Mouse (Mus musculus): ENCODE measurements at regions not wholly inside any gene's neighbourhood (a gene's known extent, or its start where the extent isn't known, plus 50 kb on each side); places are given as distances from the start of the nearest gene placed in this dataset.

- H3K36me3 ChIP-seq (ENCODE audit: control insufficient read depth, insufficient read depth) = no peaks in the 10 kb centered on the region
- WGBS = 79% methylated on average over 4 of the region's 4 CpGs
- no peak overlapping the region for H3K27ac ChIP-seq (ENCODE audit: low read length)
- no peak overlapping the region for H3K9ac ChIP-seq (ENCODE audit: low read length)
- ATAC-seq (replicated peaks; ENCODE audit: extremely low read depth, insufficient read depth, low FRiP score) = no peak
- no peak overlapping the region for H3K4me3 ChIP-seq (ENCODE audit: low read length)
- no peaks in the 10 kb centered on the region for H3K27me3 ChIP-seq (ENCODE audit: control insufficient read depth, insufficient read depth, low read length)
- H3K9me3 ChIP-seq (replicated peaks; ENCODE audit: control insufficient read depth, low read length) = no peaks in the 10 kb centered on the region
- no peaks in the 10 kb centered on the region for H3K4me1 ChIP-seq (ENCODE audit: control insufficient read depth, insufficient read depth, low read length)
- no peak overlapping the region for H3K4me2 ChIP-seq (ENCODE audit: low read depth, low read length)
Measured at GRCm38 (mm10) chr17:82731561-82731960, 483.5 kb upstream of the Pkdcc start.

- H3K9me3 ChIP-seq (replicated peaks; ENCODE audit: control insufficient read depth, low read length) = no peaks in the 10 kb centered on the region
- no peak overlapping the region for H3K27ac ChIP-seq (ENCODE audit: low read length)
- no peaks in the 10 kb centered on the region for H3K36me3 ChIP-seq (ENCODE audit: control insufficient read depth, insufficient read depth)
- no peak for ATAC-seq (replicated peaks; ENCODE audit: extremely low read depth, insufficient read depth, low FRiP score)
- no peaks in the 10 kb centered on the region for H3K4me1 ChIP-seq (ENCODE audit: control insufficient read depth, insufficient read depth, low read length)
- H3K4me2 ChIP-seq (ENCODE audit: low read depth, low read length) = no peak overlapping the region
- WGBS = 95% methylated on average over 1 of the region's 1 CpGs
- H3K9ac ChIP-seq (ENCODE audit: low read length) = no peak overlapping the region
- H3K27me3 ChIP-seq (ENCODE audit: control insufficient read depth, insufficient read depth, low read length) = no peaks in the 10 kb centered on the region
- H3K4me3 ChIP-seq (ENCODE audit: low read length) = no peak overlapping the region
Measured at GRCm38 (mm10) chr17:82742445-82742844, 472.6 kb upstream of the Pkdcc start.

GRCm38 (mm10) chr17:82757400-82757799 lies 457.7 kb upstream of the Pkdcc start:
- no peaks in the 10 kb centered on the region for H3K36me3 ChIP-seq (ENCODE audit: control insufficient read depth, insufficient read depth)
- no peak for ATAC-seq (replicated peaks; ENCODE audit: extremely low read depth, insufficient read depth, low FRiP score)
- no peaks in the 10 kb centered on the region for H3K4me1 ChIP-seq (ENCODE audit: control insufficient read depth, insufficient read depth, low read length)
- no peaks in the 10 kb centered on the region for H3K9me3 ChIP-seq (replicated peaks; ENCODE audit: control insufficient read depth, low read length)
- H3K4me2 ChIP-seq (ENCODE audit: low read depth, low read length) = no peak overlapping the region
- 82% methylated on average over 3 of the region's 3 CpGs for WGBS
- H3K9ac ChIP-seq (ENCODE audit: low read length) = no peak overlapping the region
- no peak overlapping the region for H3K27ac ChIP-seq (ENCODE audit: low read length)
- H3K4me3 ChIP-seq (ENCODE audit: low read length) = no peak overlapping the region
- no peaks in the 10 kb centered on the region for H3K27me3 ChIP-seq (ENCODE audit: control insufficient read depth, insufficient read depth, low read length)

DNA sequence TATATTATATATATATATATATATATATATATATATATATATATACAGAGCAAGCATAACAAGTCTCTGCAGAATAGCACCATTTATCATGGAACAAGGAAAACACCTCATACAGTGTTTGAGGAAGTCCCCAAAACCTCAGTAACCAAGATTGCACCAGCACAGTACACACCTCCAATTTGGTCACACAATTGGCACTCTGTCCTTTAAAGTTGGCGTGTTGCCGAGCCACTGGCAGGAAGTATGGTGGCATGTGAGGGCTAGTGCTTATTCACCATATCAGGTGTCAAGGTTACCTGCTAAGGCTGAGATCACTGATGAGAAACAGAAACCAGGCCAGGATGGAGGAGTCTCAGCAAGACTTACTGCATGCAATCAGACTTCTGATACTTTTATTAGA lies 436.0 kb upstream of the Pkdcc start:
- ATAC-seq (replicated peaks; ENCODE audit: extremely low read depth, insufficient read depth, low FRiP score) = no peak
- Histone ChIP-seq H3K4me1 (ENCODE audit: control insufficient read depth, insufficient read depth, low read length) (no peaks in the 10 kb centered on the region), H3K27ac (ENCODE audit: low read length) (no peak overlapping the region), H3K9me3 (replicated peaks; ENCODE audit: control insufficient read depth, low read length) (no peaks in the 10 kb centered on the region), H3K4me3 (ENCODE audit: low read length) (no peak overlapping the region), H3K9ac (ENCODE audit: low read length) (no peak overlapping the region), H3K4me2 (ENCODE audit: low read depth, low read length) (no peak overlapping the region), H3K27me3 (ENCODE audit: control insufficient read depth, insufficient read depth, low read length) (no peaks in the 10 kb centered on the region), H3K36me3 (ENCODE audit: control insufficient read depth, insufficient read depth) (no peaks in the 10 kb centered on the region)
- WGBS = 65% methylated on average over 2 of the region's 2 CpGs

DNA sequence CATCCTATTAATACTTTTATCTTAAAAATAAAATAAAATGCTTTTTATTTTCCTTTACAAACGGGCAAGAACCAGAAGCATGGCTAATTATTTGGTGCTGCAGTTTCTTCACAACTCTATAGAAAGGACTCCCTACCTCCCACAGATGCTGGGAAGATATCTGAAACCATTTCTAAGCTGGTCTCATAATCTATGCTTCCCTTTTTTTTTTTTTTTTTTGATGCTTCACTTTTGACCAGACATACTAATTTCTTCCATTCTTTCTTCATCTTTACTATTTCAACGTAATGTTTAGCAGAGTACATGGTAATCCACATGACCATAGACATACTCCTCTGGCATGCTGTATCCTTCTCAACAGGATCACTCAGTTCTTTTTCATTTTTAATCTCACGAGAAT lies 393.0 kb upstream of the Pkdcc start:
- H3K27ac ChIP-seq (ENCODE audit: low read length) = no peak overlapping the region
- WGBS = 65% methylated on average over 3 of the region's 3 CpGs
- H3K9ac ChIP-seq (ENCODE audit: low read length) = no peak overlapping the region
- H3K36me3 ChIP-seq (ENCODE audit: control insufficient read depth, insufficient read depth) = no peaks in the 10 kb centered on the region
- H3K4me1 ChIP-seq (ENCODE audit: control insufficient read depth, insufficient read depth, low read length) = no peaks in the 10 kb centered on the region
- 0 out of 2 replicates have a peak, but pooled peaks cover 3% of the 10 kb centered on the region for H3K9me3 ChIP-seq (replicated peaks; ENCODE audit: control insufficient read depth, low read length)
- H3K4me2 ChIP-seq (ENCODE audit: low read depth, low read length) = no peak overlapping the region
- no peaks in the 10 kb centered on the region for H3K27me3 ChIP-seq (ENCODE audit: control insufficient read depth, insufficient read depth, low read length)
- no peak for ATAC-seq (replicated peaks; ENCODE audit: extremely low read depth, insufficient read depth, low FRiP score)
- H3K4me3 ChIP-seq (ENCODE audit: low read length) = no peak overlapping the region

- no peak overlapping the region for H3K4me2 ChIP-seq (ENCODE audit: low read depth, low read length)
- H3K27me3 ChIP-seq (ENCODE audit: control insufficient read depth, insufficient read depth, low read length) = no peaks in the 10 kb centered on the region
- ATAC-seq (replicated peaks; ENCODE audit: extremely low read depth, insufficient read depth, low FRiP score) = no peak
- 71% methylated on average over 7 of the region's 7 CpGs for WGBS
- no peak overlapping the region for H3K27ac ChIP-seq (ENCODE audit: low read length)
- 0 out of 2 replicates have a peak, but pooled peaks cover 3% of the 10 kb centered on the region for H3K9me3 ChIP-seq (replicated peaks; ENCODE audit: control insufficient read depth, low read length)
- H3K9ac ChIP-seq (ENCODE audit: low read length) = no peak overlapping the region
- no peak overlapping the region for H3K4me3 ChIP-seq (ENCODE audit: low read length)
- no peaks in the 10 kb centered on the region for H3K4me1 ChIP-seq (ENCODE audit: control insufficient read depth, insufficient read depth, low read length)
- no peaks in the 10 kb centered on the region for H3K36me3 ChIP-seq (ENCODE audit: control insufficient read depth, insufficient read depth)
Measured at GRCm38 (mm10) chr17:82824057-82824456, 391.0 kb upstream of the Pkdcc start.

- no peak for ATAC-seq (replicated peaks; ENCODE audit: extremely low read depth, insufficient read depth, low FRiP score)
Measured at GRCm38 (mm10) chr17:82824619-82825018, 390.5 kb upstream of the Pkdcc start.

DNA sequence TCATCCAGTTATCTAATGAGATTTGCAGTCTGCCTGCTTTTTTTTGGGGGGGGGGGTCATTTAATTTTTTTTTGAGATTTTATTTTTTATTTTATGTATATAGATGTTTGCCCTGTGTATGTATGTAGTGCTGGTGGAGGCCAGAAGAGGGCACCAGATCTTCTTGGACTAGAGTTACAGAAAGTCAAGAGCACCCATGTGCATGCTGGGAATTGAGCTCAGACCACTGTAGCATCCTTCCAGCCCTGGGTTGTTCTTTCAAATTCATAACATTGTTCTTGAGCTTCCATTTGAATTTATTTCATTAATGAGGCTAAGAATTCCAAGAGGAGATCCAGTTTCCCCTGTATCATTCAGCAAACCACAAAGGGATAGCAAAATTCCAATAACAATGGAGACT lies 387.9 kb upstream of the Pkdcc start:
- ATAC-seq (replicated peaks; ENCODE audit: extremely low read depth, insufficient read depth, low FRiP score) = no peak
- no peak overlapping the region for H3K27ac ChIP-seq (ENCODE audit: low read length)
- no peak overlapping the region for H3K4me2 ChIP-seq (ENCODE audit: low read depth, low read length)
- H3K4me3 ChIP-seq (ENCODE audit: low read length) = no peak overlapping the region
- no peaks in the 10 kb centered on the region for H3K27me3 ChIP-seq (ENCODE audit: control insufficient read depth, insufficient read depth, low read length)
- 0 out of 2 replicates have a peak, but pooled peaks cover 3% of the 10 kb centered on the region for H3K9me3 ChIP-seq (replicated peaks; ENCODE audit: control insufficient read depth, low read length)
- H3K36me3 ChIP-seq (ENCODE audit: control insufficient read depth, insufficient read depth) = no peaks in the 10 kb centered on the region
- H3K9ac ChIP-seq (ENCODE audit: low read length) = no peak overlapping the region
- no peaks in the 10 kb centered on the region for H3K4me1 ChIP-seq (ENCODE audit: control insufficient read depth, insufficient read depth, low read length)

More at GRCm38 (mm10) chr17:82824619-82825018, 390.5 kb upstream of the Pkdcc start:
- Histone ChIP-seq H3K36me3 (ENCODE audit: control insufficient read depth, insufficient read depth) (no peaks in the 10 kb centered on the region), H3K4me1 (ENCODE audit: control insufficient read depth, insufficient read depth, low read length) (no peaks in the 10 kb centered on the region), H3K9me3 (replicated peaks; ENCODE audit: control insufficient read depth, low read length) (0 out of 2 replicates have a peak, but pooled peaks cover 3% of the 10 kb centered on the region), H3K4me2 (ENCODE audit: low read depth, low read length) (no peak overlapping the region), H3K4me3 (ENCODE audit: low read length) (no peak overlapping the region), H3K27ac (ENCODE audit: low read length) (no peak overlapping the region), H3K9ac (ENCODE audit: low read length) (no peak overlapping the region), H3K27me3 (ENCODE audit: control insufficient read depth, insufficient read depth, low read length) (no peaks in the 10 kb centered on the region)
- 82% methylated on average over 6 of the region's 6 CpGs for WGBS

- Histone ChIP-seq H3K27me3 (ENCODE audit: control insufficient read depth, insufficient read depth, low read length) (no peaks in the 10 kb centered on the region), H3K4me2 (ENCODE audit: low read depth, low read length) (no peak overlapping the region), H3K36me3 (ENCODE audit: control insufficient read depth, insufficient read depth) (no peaks in the 10 kb centered on the region), H3K27ac (ENCODE audit: low read length) (no peak overlapping the region), H3K9ac (ENCODE audit: low read length) (no peak overlapping the region), H3K4me3 (ENCODE audit: low read length) (no peak overlapping the region), H3K9me3 (replicated peaks; ENCODE audit: control insufficient read depth, low read length) (0 out of 2 replicates have a peak, but pooled peaks cover 3% of the 10 kb centered on the region), H3K4me1 (ENCODE audit: control insufficient read depth, insufficient read depth, low read length) (no peaks in the 10 kb centered on the region)
- 90% methylated on average over 8 of the region's 8 CpGs for WGBS
- no peak for ATAC-seq (replicated peaks; ENCODE audit: extremely low read depth, insufficient read depth, low FRiP score)
Measured at GRCm38 (mm10) chr17:82827841-82828240, 387.3 kb upstream of the Pkdcc start.
